Mouse (Mus musculus) liver, embryonic 13.5 days (tissue): ENCODE results near the gene Taf8. TPM values are rescaled to one million over a fixed set of nuclear protein-coding genes. Genes with fewer than 3 reads are reported as not detected.

ENCODE experiments used
- ATAC-seq: fragments of 200-750 bp; cut with Nextera tagmentation; 2 replicates; pipeline ENCODE4 v1.8.0; 2017; ENCODE audit warnings: low read depth, mild to moderate bottlenecking, moderate number of reproducible peaks, moderate library complexity
- DNase-seq: peaks from one replicate; pipeline ENCODE4 v3.0.0; 2022
- H3K27ac ChIP-seq: fragments of 300-500 bp; sonication (generic); 2 replicates; pipeline ENCODE4 v1.5.1; 2015; ENCODE audit warnings: moderate library complexity, mild to moderate bottlenecking, inconsistent platforms
- H3K27me3 ChIP-seq: fragments of 300-500 bp; sonication (generic); 2 replicates; pipeline ENCODE4 v1.6.1; 2015; ENCODE audit warnings: mild to moderate bottlenecking, inconsistent platforms
- H3K36me3 ChIP-seq: fragments of 300-500 bp; sonication (generic); 2 replicates; pipeline ENCODE4 v1.6.1; 2015; ENCODE audit warnings: mild to moderate bottlenecking, inconsistent platforms
- H3K4me1 ChIP-seq: fragments of 300-500 bp; sonication (generic); replicated peaks from 2 replicates; pipeline ENCODE4 v1.6.1; 2015; ENCODE audit warnings: inconsistent platforms
- H3K4me2 ChIP-seq: fragments of 300-500 bp; sonication (generic); 2 replicates; pipeline ENCODE4 v1.6.1; 2015; ENCODE audit warnings: inconsistent platforms, mild to moderate bottlenecking, moderate library complexity
- H3K4me3 ChIP-seq: fragments of 300-500 bp; sonication (generic); replicated peaks from 2 replicates; pipeline ENCODE4 v1.5.1; 2015; ENCODE audit warnings: mild to moderate bottlenecking, inconsistent platforms
- H3K9ac ChIP-seq: fragments of 300-500 bp; sonication (generic); 2 replicates; pipeline ENCODE4 v1.6.1; 2015; ENCODE audit warnings: mild to moderate bottlenecking, inconsistent platforms
- H3K9me3 ChIP-seq: fragments of 300-500 bp; sonication (generic); replicated peaks from 2 replicates; pipeline ENCODE4 v1.6.1; 2016; ENCODE audit warnings: inconsistent platforms
- WGBS: fragments of 180-500 bp; shearing (Covaris S2); methylation state at CpG from one replicate; pipeline ENCODE4 v1.1.7; 2015; ENCODE audit not compliant: insufficient replicate concordance; 5-methylcytosine and 5-hydroxymethylcytosine counted together
- polyA plus RNA-seq: library from polyadenylated mRNA; unstranded; fragments of >200 nt; fragmentation: Nextera tagmentation; extraction: Ambion mirVana; gene quantifications from 2 replicates; pipeline ENCODE4 v1.2.1, GENCODE M21; 2015

Taf8 gene
- polyA plus RNA-seq, 1 experiment from 2014 or later, result 14.4 TPM

DNA sequence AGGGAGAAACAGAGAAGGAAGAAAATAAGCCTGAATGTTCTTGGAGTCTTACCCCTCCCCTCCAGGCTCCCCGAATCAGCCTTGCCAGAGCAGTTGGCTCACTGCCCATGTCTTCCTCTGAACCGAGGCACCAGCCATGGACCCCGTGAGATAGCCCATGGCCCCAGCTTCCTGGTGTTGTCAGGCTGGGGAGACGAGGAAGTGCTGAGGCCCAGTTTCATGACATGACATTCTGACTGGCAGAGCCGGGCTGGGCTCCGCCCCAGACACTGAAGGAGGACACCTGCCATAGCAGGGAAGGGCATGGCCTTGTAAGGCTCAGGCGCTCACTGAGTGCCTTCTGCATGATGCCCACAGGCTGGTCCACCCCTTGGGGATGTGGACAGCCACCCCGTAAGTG is 47.4 kb downstream of the Taf8 start:
- WGBS, result 29% methylated on average over 8 of the region's 8 CpGs
- peak; percentile 29 for DNase-seq
- peak overlapping the region; percentile 37; the same call in 1 of the 2 replicates for H3K27ac ChIP-seq

DNA sequence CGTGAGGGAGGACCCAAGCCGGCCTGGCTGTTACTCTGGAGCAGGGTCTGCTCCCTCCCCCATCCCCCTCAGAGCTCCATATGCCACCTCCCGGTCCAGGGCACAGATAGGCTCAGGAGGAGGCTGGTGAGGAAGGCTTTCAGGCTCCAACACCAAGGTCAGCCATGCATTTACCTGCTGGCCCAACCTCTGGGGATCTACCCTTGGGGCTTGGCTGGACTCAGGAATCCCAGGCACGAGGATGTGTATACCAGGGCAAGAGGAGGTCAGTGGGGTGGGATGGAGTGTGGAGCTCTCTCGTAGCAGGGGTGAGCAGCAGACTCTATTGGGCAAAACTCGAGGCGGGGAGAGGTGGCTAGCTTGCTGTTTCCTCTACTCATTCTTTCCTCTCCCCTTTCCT is 49.2 kb downstream of the Taf8 start:
- H3K4me1 ChIP-seq, result peaks cover 70% of the 10 kb centered on the region
- H3K9me3 ChIP-seq, result no peaks in the 10 kb centered on the region
- ATAC-seq, result no peak
- no peak overlapping the region for H3K27ac ChIP-seq
- no peak overlapping the region for H3K4me3 ChIP-seq
- no peak overlapping the region for H3K4me2 ChIP-seq
- H3K27me3 ChIP-seq, result no peaks in the 10 kb centered on the region
- no peak overlapping the region for H3K9ac ChIP-seq
- 53% methylated on average over 7 of the region's 7 CpGs for WGBS
- no peaks in the 10 kb centered on the region for H3K36me3 ChIP-seq
- DNase-seq, result no peak

More for the DNA sequence above, 47.4 kb downstream of the Taf8 start:
- Histone ChIP-seq H3K4me2 (peak overlapping the region; percentile 24), H3K4me3 (no peak overlapping the region), H3K9ac (no peak overlapping the region), H3K36me3 (no peaks in the 10 kb centered on the region), H3K27me3 (no peaks in the 10 kb centered on the region), H3K9me3 (no peaks in the 10 kb centered on the region), H3K4me1 (peaks cover 58% of the 10 kb centered on the region)
- peak; percentile 65 for ATAC-seq

DNA sequence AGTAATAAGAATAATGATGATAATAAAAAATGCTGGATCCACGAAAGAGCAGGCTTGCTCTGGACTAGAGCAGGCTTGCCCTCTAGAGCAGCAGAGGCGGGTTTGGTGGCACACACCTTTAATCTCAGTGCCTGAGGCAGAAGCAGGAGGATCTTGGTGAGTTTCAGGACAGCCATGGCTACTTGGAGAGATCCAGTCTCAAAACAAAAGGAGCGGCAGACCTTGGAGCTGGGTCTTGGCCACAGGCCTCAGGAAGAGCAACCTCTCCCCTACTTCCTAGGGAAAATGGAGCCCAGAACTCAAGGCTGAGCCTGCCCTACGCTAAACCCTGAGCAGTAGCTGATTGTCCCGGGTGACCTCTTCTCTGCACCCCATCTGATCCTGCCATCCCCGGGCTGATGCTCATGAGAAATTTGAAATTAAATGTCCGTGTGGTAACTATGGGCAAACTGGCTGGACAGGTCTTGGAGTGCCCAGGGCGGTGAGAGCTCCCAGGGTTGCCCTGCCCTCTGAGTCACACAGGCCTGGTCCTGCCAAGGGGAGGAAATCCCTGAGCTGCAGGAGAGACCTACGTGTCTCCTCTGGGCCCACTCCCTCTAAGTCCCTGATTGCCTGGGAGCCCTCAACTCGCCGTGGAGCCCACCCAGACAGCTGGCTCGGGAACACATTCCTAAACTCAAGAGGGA is 51.1 kb downstream of the Taf8 start:
- Histone ChIP-seq H3K36me3 (no peaks in the 10 kb centered on the region), H3K9me3 (no peaks in the 10 kb centered on the region), H3K27me3 (no peaks in the 10 kb centered on the region), H3K4me1 (peaks cover 74% of the 10 kb centered on the region), H3K4me2 (no peak overlapping the region), H3K9ac (no peak overlapping the region), H3K4me3 (no peak overlapping the region), H3K27ac (no peak overlapping the region)
- WGBS, result 66% methylated on average over 12 of the region's 12 CpGs
- no peak for DNase-seq
- no peak for ATAC-seq

DNA sequence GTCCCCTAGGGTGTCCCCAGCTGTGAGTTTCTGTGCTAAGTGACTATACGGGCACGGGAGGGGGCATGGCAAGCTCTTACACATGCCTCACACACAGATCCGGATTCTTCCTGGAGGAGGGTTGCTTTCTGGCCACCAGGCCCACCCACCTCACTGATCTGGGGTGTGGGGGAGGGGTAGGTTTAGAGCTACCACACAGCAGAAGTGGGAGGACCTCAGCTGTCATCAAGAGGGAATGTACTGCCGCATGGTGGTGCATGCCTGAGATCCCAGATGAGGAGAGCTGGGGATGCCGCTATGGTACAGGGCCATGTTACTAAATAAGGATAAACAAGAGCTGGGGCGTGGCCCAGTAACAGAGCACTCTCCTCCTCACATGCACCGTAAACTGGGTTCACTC is 51.9 kb downstream of the Taf8 start:
- no peaks in the 10 kb centered on the region for H3K36me3 ChIP-seq
- DNase-seq, result no peak
- no peak overlapping the region for H3K9ac ChIP-seq
- peaks cover 80% of the 10 kb centered on the region for H3K4me1 ChIP-seq
- H3K27ac ChIP-seq, result no peak overlapping the region
- no peak for ATAC-seq
- no peaks in the 10 kb centered on the region for H3K9me3 ChIP-seq
- no peak overlapping the region for H3K4me3 ChIP-seq
- 43% methylated on average over 7 of the region's 7 CpGs for WGBS
- no peaks in the 10 kb centered on the region for H3K27me3 ChIP-seq
- H3K4me2 ChIP-seq, result no peak overlapping the region

DNA sequence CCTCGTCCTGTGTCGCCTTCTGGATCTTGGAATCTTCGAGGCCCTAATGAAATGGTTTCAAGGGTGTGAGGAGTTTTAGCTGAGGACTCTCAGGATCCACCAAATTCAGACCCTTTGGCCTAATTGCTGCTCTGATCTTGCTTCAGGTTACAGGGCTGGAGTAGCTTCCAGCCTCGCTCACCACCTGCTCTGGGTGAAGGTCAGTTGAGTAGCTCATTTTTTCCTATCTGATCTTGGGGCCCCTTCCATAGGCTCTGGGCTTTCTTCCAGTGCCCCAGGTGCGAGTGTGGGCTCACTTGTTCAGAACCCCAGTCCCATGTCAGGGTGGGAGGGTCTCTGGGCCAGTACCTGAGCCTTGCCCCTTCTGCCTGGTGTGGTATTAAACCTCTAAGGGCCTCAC is 52.7 kb downstream of the Taf8 start:
- no peak overlapping the region for H3K27ac ChIP-seq
- H3K27me3 ChIP-seq, result no peaks in the 10 kb centered on the region
- ATAC-seq, result no peak
- no peaks in the 10 kb centered on the region for H3K9me3 ChIP-seq
- 55% methylated on average over 5 of the region's 5 CpGs for WGBS
- H3K4me3 ChIP-seq, result no peak overlapping the region
- H3K4me2 ChIP-seq, result no peak overlapping the region
- H3K9ac ChIP-seq, result no peak overlapping the region
- H3K4me1 ChIP-seq, result peaks cover 78% of the 10 kb centered on the region
- H3K36me3 ChIP-seq, result no peaks in the 10 kb centered on the region
- DNase-seq, result no peak

DNA sequence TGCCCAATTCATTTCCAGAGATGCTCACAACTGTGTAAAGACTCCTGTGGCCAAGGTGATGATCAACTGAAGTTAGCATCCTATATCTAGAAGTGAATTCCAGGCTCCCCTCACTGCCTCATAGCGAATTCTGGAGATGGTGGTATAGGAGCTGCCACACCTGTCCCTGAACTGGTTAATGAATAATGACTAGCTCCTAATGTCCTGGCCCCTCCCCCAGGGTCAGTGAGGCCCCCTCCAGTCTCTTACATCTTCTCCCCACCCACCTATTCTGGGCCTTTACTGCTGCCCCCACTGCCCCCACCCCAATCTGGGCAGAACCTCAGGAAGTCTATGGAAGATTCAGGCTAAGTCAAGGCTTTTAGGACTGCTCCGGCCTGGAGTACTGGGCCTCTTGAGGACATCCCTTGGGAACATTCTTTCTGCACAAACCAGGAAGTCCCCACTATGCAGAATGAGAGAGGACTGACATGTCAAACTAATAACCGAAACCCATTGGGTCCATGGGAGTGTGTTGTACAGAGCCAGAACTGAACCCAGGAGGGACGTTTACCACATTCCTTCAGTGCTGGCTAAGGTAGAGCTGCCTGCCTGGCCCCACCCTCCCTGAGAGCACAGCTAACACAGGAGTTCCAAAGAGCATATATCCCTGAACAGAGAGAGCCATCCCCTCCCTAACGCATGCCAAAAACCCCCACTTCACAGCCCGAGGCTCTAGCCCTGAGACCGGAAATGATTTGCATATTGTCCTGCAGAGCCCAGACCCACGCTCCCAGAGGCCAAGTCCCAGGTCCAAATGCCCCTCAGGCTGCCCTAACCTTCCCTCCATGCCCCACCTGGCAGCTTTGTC is 53.3 kb downstream of the Taf8 start:
- Histone ChIP-seq H3K27ac (no peak overlapping the region), H3K27me3 (no peaks in the 10 kb centered on the region), H3K9me3 (no peaks in the 10 kb centered on the region), H3K36me3 (no peaks in the 10 kb centered on the region), H3K9ac (no peak overlapping the region), H3K4me1 (peaks cover 72% of the 10 kb centered on the region), H3K4me2 (no peak overlapping the region), H3K4me3 (no peak overlapping the region)
- 41% methylated on average over 8 of the region's 8 CpGs for WGBS
- ATAC-seq, result peak; percentile 38
- DNase-seq, result no peak

DNA sequence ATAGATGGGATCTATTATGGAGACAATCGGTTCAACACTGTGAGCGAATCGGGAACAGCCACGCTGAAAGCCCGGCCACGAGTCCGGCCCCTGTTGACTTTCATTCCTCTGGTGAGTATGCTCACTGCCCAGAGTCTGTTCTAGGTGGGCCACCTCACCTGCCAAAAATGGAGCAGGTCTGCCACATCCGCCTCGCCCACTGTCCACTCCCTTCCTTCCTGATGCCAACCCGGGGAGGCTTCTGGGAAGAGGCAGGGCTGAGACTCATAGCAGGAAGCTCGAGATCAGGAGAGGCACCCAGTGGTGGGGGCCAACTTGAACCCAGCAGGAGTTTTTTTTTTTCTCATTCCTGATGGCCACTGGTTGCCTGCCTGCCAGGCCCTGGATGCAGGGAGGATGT is 55.5 kb downstream of the Taf8 start:
- Histone ChIP-seq H3K9ac (0 out of 2 replicates have a peak overlapping the region, but pooled peaks have one; percentile 0), H3K4me3 (no peak overlapping the region), H3K27me3 (no peaks in the 10 kb centered on the region), H3K4me2 (no peak overlapping the region), H3K36me3 (no peaks in the 10 kb centered on the region), H3K27ac (peak overlapping the region; percentile 55), H3K4me1 (peaks cover 66% of the 10 kb centered on the region), H3K9me3 (no peaks in the 10 kb centered on the region)
- ATAC-seq (no peak), DNase-seq (no peak)
- WGBS, result 65% methylated on average over 11 of the region's 11 CpGs

DNA sequence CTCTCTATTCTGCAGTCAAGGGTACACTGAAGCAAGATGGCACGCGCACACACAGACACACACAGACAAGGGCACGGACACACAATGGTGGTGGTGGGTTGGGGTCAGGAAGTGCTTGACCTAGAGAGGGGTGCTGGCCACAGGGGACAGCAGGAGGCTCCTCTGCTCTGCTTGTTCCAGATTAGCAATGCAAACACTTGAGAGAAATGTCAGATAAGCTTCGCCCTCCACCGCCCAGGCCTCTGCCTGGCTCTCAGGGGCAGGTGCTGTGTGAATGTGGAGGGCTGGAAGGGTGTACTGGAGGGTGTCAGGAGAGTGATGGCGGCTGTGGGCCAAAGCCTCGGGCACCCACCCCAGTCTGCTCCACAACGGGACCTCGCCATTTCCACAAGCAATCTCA is 56.1 kb downstream of the Taf8 start:
- Histone ChIP-seq H3K4me1 (peaks cover 72% of the 10 kb centered on the region), H3K4me2 (no peak overlapping the region), H3K9me3 (no peaks in the 10 kb centered on the region), H3K4me3 (no peak overlapping the region), H3K9ac (0 out of 2 replicates have a peak overlapping the region, but pooled peaks have one; percentile 0), H3K36me3 (no peaks in the 10 kb centered on the region), H3K27ac (peak overlapping the region; percentile 55; the same call in 1 of the 2 replicates), H3K27me3 (no peaks in the 10 kb centered on the region)
- no peak for DNase-seq
- peak; percentile 69 for ATAC-seq
- WGBS, result 25% methylated on average over 9 of the region's 9 CpGs

DNA sequence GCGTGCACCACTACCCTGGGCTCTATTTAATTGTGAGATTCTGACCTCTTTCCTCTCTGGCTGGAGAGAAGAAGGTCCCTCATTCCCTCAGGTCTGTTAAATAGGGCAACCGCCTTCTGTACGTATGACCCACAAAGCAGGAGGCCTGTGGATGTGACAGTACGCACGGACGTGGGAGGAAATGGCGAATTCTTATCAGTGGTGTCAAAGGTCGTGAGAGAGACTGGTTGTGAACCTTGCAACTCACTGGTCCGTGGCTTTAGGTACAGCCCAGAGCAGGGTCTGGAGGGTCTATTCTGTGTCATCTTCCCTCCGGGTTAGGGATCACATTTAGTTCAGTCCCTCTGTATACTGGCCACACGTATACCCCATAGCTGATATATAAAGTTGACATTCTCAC is 56.6 kb downstream of the Taf8 start:
- no peaks in the 10 kb centered on the region for H3K36me3 ChIP-seq
- H3K4me2 ChIP-seq, result no peak overlapping the region
- no peaks in the 10 kb centered on the region for H3K27me3 ChIP-seq
- no peak for DNase-seq
- peak overlapping the region; percentile 55 for H3K27ac ChIP-seq
- no peak overlapping the region for H3K4me3 ChIP-seq
- H3K9ac ChIP-seq, result no peak overlapping the region
- H3K9me3 ChIP-seq, result no peaks in the 10 kb centered on the region
- H3K4me1 ChIP-seq, result peaks cover 76% of the 10 kb centered on the region
- ATAC-seq, result no peak
- 36% methylated on average over 11 of the region's 11 CpGs for WGBS

DNA sequence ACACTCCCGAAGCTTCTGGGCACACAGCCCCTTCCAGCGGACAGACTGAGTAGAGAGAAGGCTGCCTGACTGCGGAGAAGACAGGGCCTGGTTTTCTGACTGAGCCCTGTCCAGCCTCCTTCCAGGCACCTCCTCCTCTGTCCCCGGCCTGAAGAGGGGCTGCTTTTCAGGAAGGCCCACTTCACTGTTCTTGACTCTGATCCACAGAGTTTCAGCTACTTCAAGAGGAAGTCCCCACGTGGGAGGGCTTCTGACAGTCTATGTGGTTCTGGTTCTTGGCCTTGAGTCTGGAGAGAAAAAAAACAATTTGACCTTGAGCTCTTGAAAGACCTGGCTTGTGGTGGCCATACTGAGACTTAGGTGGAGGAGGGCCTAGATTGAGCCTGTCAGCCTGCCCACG is 58.0 kb downstream of the Taf8 start:
- Histone ChIP-seq H3K9ac (no peak overlapping the region), H3K36me3 (no peaks in the 10 kb centered on the region), H3K27ac (no peak overlapping the region), H3K27me3 (no peaks in the 10 kb centered on the region), H3K4me2 (no peak overlapping the region), H3K4me3 (no peak overlapping the region), H3K9me3 (no peaks in the 10 kb centered on the region), H3K4me1 (peaks cover 76% of the 10 kb centered on the region)
- DNase-seq (no peak), ATAC-seq (no peak)
- 57% methylated on average over 6 of the region's 6 CpGs for WGBS

DNA sequence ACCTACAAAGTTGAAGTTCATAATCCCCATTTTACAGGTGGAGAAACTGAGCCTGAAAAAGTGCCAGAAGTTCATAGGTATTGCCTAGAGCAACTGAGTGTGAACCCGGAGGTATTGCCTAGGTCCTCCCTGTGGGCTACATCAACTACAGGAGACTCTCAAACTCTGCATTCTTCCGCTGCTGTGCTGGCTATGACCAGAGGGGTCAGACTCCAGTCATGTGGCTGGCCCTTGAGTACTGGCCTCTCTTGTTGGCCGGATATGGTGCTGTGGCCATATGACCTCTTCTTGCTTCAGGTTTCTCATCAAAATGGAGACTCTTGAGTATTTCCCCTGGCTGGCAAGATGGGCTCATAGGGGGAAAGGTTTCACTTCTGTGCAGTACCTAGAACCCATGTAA is 59.8 kb downstream of the Taf8 start:
- WGBS, result 70% methylated on average over 3 of the region's 3 CpGs
- Histone ChIP-seq H3K27me3 (peaks cover 17% of the 10 kb centered on the region), H3K4me3 (no peak overlapping the region), H3K27ac (no peak overlapping the region), H3K9ac (no peak overlapping the region), H3K4me1 (peaks cover 74% of the 10 kb centered on the region), H3K9me3 (no peaks in the 10 kb centered on the region), H3K4me2 (no peak overlapping the region), H3K36me3 (no peaks in the 10 kb centered on the region)
- no peak for ATAC-seq
- no peak for DNase-seq
